Mouse (Mus musculus) forebrain, embryonic 14.5 days (tissue): ENCODE measurements around the gene Aptx. TPM values are rescaled to one million over a fixed set of nuclear protein-coding genes. Genes with fewer than 3 reads are reported as not detected.
A peak's percentile ranks its signal among the peaks of the same experiment; 100 is the strongest.

Experiments
- ATAC-seq: fragments of 200-750 bp; cut with Nextera tagmentation; 2 replicates; pipeline ENCODE4 v1.8.0; 2017; ENCODE audit warnings: mild to moderate bottlenecking, moderate library complexity
- DNase-seq: peaks from one replicate; pipeline ENCODE4 v3.0.0-alpha.2; 2015; ENCODE audit warnings: low spot score
- H3K27ac ChIP-seq: fragments of 300-500 bp; sonication (generic); 2 replicates; pipeline ENCODE4 v1.5.1; 2014; ENCODE audit warnings: low read depth, mild to moderate bottlenecking, control low read depth, low read length, moderate library complexity
- H3K27me3 ChIP-seq: fragments of 300-500 bp; sonication (generic); replicated peaks from 2 replicates; pipeline ENCODE4 v1.6.1; 2014; ENCODE audit warnings: low read length, control low read depth, mixed read lengths; ENCODE audit not compliant: control insufficient read depth, insufficient read depth
- H3K36me3 ChIP-seq: fragments of 300-500 bp; sonication (generic); 2 replicates; pipeline ENCODE4 v1.6.1; 2014; ENCODE audit warnings: low read length, control low read depth; ENCODE audit not compliant: control insufficient read depth, insufficient read depth
- H3K4me1 ChIP-seq: fragments of 300-500 bp; sonication (generic); 2 replicates; pipeline ENCODE4 v1.6.1; 2014; ENCODE audit warnings: antibody characterized with exemption, low read length, control low read depth; ENCODE audit not compliant: control insufficient read depth, insufficient read depth
- H3K4me2 ChIP-seq: fragments of 300-500 bp; sonication (generic); 2 replicates; pipeline ENCODE4 v1.6.1; 2014; ENCODE audit warnings: mild to moderate bottlenecking, control low read depth, low read length
- H3K4me3 ChIP-seq: fragments of 300-500 bp; sonication (generic); 2 replicates; pipeline ENCODE4 v1.5.1; 2014; ENCODE audit warnings: low read depth, low read length, control low read depth
- H3K9ac ChIP-seq: fragments of 300-500 bp; sonication (generic); 2 replicates; pipeline ENCODE4 v1.6.1; 2014; ENCODE audit warnings: mild to moderate bottlenecking, low read length, control low read depth, moderate library complexity
- H3K9me3 ChIP-seq: fragments of 300-500 bp; sonication (generic); replicated peaks from 2 replicates; pipeline ENCODE4 v1.6.1; 2016; ENCODE audit warnings: low read length, control low read depth, mixed read lengths; ENCODE audit not compliant: control insufficient read depth
- WGBS: fragments of 180-500 bp; shearing (Covaris S2); extraction: QIAGEN DNeasy Blood & Tissue Kit; methylation state at CpG from one replicate; pipeline ENCODE4 v1.1.7; 2014; 5-methylcytosine and 5-hydroxymethylcytosine counted together
- polyA plus RNA-seq: library from polyadenylated mRNA; unstranded; fragments of >200 nt; fragmentation: Nextera tagmentation; extraction: Ambion mirVana; gene quantifications from 2 replicates; pipeline ENCODE4 v1.2.1, GENCODE M21; 2014

Aptx gene
- polyA plus RNA-seq, 1 experiment from 2014 or later = 59.1 TPM

GRCm38 (mm10) chr4:40720910-40721309, 17.9 kb upstream of the Aptx start:
- H3K36me3 ChIP-seq = peaks cover 19% of the 10 kb centered on the region
- ATAC-seq (no peak), DNase-seq (no peak)
- H3K27ac ChIP-seq = no peak overlapping the region
- H3K9ac ChIP-seq = no peak overlapping the region
- H3K4me1 ChIP-seq = peaks cover 31% of the 10 kb centered on the region
- H3K9me3 ChIP-seq = no peaks in the 10 kb centered on the region
- no peak overlapping the region for H3K4me3 ChIP-seq
- no peaks in the 10 kb centered on the region for H3K27me3 ChIP-seq
- no peak overlapping the region for H3K4me2 ChIP-seq
- 98% methylated on average over 8 of the region's 8 CpGs for WGBS

- Histone ChIP-seq H3K4me1 (peaks cover 9% of the 10 kb centered on the region; the same call in 1 of the 2 replicates), H3K27me3 (no peaks in the 10 kb centered on the region), H3K4me2 (no peak overlapping the region), H3K9me3 (no peaks in the 10 kb centered on the region), H3K4me3 (no peak overlapping the region), H3K36me3 (no peaks in the 10 kb centered on the region), H3K27ac (no peak overlapping the region), H3K9ac (no peak overlapping the region)
- no peak for DNase-seq
- ATAC-seq = no peak
- WGBS = 91% methylated on average over 3 of the region's 3 CpGs
Observed at GRCm38 (mm10) chr4:40717141-40717540, 14.1 kb upstream of the Aptx start.

- no peaks in the 10 kb centered on the region for H3K27me3 ChIP-seq
- H3K9ac ChIP-seq = peak overlapping the region; percentile 73
- 33% methylated on average over 9 of the region's 9 CpGs for WGBS
- ATAC-seq (no peak), DNase-seq (peak; percentile 11)
- H3K36me3 ChIP-seq = no peaks in the 10 kb centered on the region
- peak overlapping the region; percentile 91 for H3K27ac ChIP-seq
- H3K4me2 ChIP-seq = peak overlapping the region; percentile 57
- peaks cover 12% of the 10 kb centered on the region for H3K4me1 ChIP-seq
- peak overlapping the region; percentile 57 for H3K4me3 ChIP-seq
- no peaks in the 10 kb centered on the region for H3K9me3 ChIP-seq
Observed at GRCm38 (mm10) chr4:40703710-40704275, 799 bp upstream of the Aptx start.

- ATAC-seq = no peak
- Histone ChIP-seq H3K4me3 (peak overlapping the region; percentile 57), H3K27me3 (no peaks in the 10 kb centered on the region), H3K27ac (no peak overlapping the region), H3K9me3 (no peaks in the 10 kb centered on the region), H3K4me2 (peak overlapping the region; percentile 57), H3K9ac (peak overlapping the region; percentile 73; the same call in 1 of the 2 replicates), H3K36me3 (peaks cover 3% of the 10 kb centered on the region; the same call in 1 of the 2 replicates), H3K4me1 (peaks cover 12% of the 10 kb centered on the region)
- no peak for DNase-seq
- 83% methylated on average over 3 of the region's 3 CpGs for WGBS
Observed at GRCm38 (mm10) chr4:40701796-40702195, 1.2 kb downstream of the Aptx start.

GRCm38 (mm10) chr4:40700216-40700615, 2.8 kb downstream of the Aptx start:
- H3K9me3 ChIP-seq = no peaks in the 10 kb centered on the region
- WGBS = 86% methylated on average over 8 of the region's 8 CpGs
- H3K4me3 ChIP-seq = no peak overlapping the region
- H3K27ac ChIP-seq = no peak overlapping the region
- H3K36me3 ChIP-seq = peaks cover 16% of the 10 kb centered on the region
- H3K4me1 ChIP-seq = peaks cover 12% of the 10 kb centered on the region
- ATAC-seq (no peak), DNase-seq (no peak)
- H3K9ac ChIP-seq = no peak overlapping the region
- H3K4me2 ChIP-seq = no peak overlapping the region
- no peaks in the 10 kb centered on the region for H3K27me3 ChIP-seq

GRCm38 (mm10) chr4:40697059-40697458, 5.9 kb downstream of the Aptx start:
- H3K9ac ChIP-seq = no peak overlapping the region
- H3K36me3 ChIP-seq = peaks cover 46% of the 10 kb centered on the region
- 85% methylated on average over 7 of the region's 7 CpGs for WGBS
- H3K4me1 ChIP-seq = peaks cover 4% of the 10 kb centered on the region
- H3K4me3 ChIP-seq = no peak overlapping the region
- H3K9me3 ChIP-seq = no peaks in the 10 kb centered on the region
- H3K27me3 ChIP-seq = no peaks in the 10 kb centered on the region
- no peak overlapping the region for H3K4me2 ChIP-seq
- no peak overlapping the region for H3K27ac ChIP-seq
- no peak for ATAC-seq
- no peak for DNase-seq

GRCm38 (mm10) chr4:40691100-40691499, 11.9 kb downstream of the Aptx start:
- no peaks in the 10 kb centered on the region for H3K4me1 ChIP-seq
- H3K27me3 ChIP-seq = no peaks in the 10 kb centered on the region
- no peak overlapping the region for H3K4me2 ChIP-seq
- H3K4me3 ChIP-seq = no peak overlapping the region
- no peak overlapping the region for H3K27ac ChIP-seq
- ATAC-seq (no peak), DNase-seq (no peak)
- peaks cover 73% of the 10 kb centered on the region for H3K36me3 ChIP-seq
- no peak overlapping the region for H3K9ac ChIP-seq
- 89% methylated on average over 11 of the region's 11 CpGs for WGBS
- no peaks in the 10 kb centered on the region for H3K9me3 ChIP-seq

GRCm38 (mm10) chr4:40683306-40683705, 19.7 kb downstream of the Aptx start:
- ATAC-seq (no peak), DNase-seq (no peak)
- Histone ChIP-seq H3K4me2 (no peak overlapping the region), H3K27me3 (no peaks in the 10 kb centered on the region), H3K27ac (no peak overlapping the region), H3K36me3 (peaks cover 25% of the 10 kb centered on the region), H3K4me1 (no peaks in the 10 kb centered on the region), H3K4me3 (no peak overlapping the region), H3K9ac (no peak overlapping the region), H3K9me3 (no peaks in the 10 kb centered on the region)
- WGBS = 88% methylated on average over 2 of the region's 2 CpGs

- H3K9me3 ChIP-seq = no peaks in the 10 kb centered on the region
- WGBS = 95% methylated on average over 5 of the region's 5 CpGs
Observed at GRCm38 (mm10) chr4:40682359-40682758, 20.6 kb downstream of the Aptx start.

More at GRCm38 (mm10) chr4:40682359-40682758, 20.6 kb downstream of the Aptx start:
- Histone ChIP-seq H3K27ac (no peak overlapping the region), H3K4me3 (no peak overlapping the region), H3K4me2 (no peak overlapping the region), H3K36me3 (peaks cover 18% of the 10 kb centered on the region), H3K27me3 (no peaks in the 10 kb centered on the region), H3K4me1 (no peaks in the 10 kb centered on the region), H3K9ac (no peak overlapping the region)
- DNase-seq = no peak
- ATAC-seq = peak; percentile 18; the same call in 1 of the 2 replicates
